Mouse (Mus musculus): ENCODE measurements around the gene Gcn1l1. TPM values are rescaled to one million over a fixed set of nuclear protein-coding genes. Genes with fewer than 3 reads are reported as not detected.

The Gcn1l1 gene
- total and polyA plus RNA-seq, 3 experiments = 18.2 to 81.9 (median 62.9) TPM

- Histone ChIP-seq H3K27me3 (replicated peaks) (no peaks in the 10 kb centered on the region), H3K4me2 (ENCODE audit: insufficient read depth, low read depth, poor library complexity, severe bottlenecking) (no peak overlapping the region), H3K27ac (ENCODE audit: insufficient read depth, low read depth) (no peak overlapping the region), H3K4me3 (replicated peaks in 1 of 3; ENCODE audit: low read depth in 2 of 3, low read length in 2 of 3, poor library complexity in 1 of 3) (no peak overlapping the region), H3K9me3 (replicated peaks; ENCODE audit: low read length) (no peaks in the 10 kb centered on the region), H3K79me2 (replicated peaks; ENCODE audit: control insufficient read depth, extremely low read depth, insufficient read depth, poor library complexity, severe bottlenecking) (0 out of 2 replicates have a peak, but pooled peaks cover 2% of the 10 kb centered on the region), H3K9ac (ENCODE audit: insufficient read depth, low read depth) (no peak overlapping the region), H3K36me3 (replicated peaks in 1 of 2; ENCODE audit: control insufficient read depth in 1 of 2, insufficient read depth in 1 of 2, low read length in 1 of 2) (peaks cover 0 to 42% of the 10 kb centered on the region in 2 experiments), H3K4me1 (ENCODE audit: control insufficient read depth in 1 of 2, insufficient read depth in 2 of 2) (peaks cover 24 to 60% of the 10 kb centered on the region in 2 experiments)
- dilution Hi-C loops (cut with MboI; ENCODE audit: extremely low pct_ligation_motif_present, extremely low pct_unique_long_range_greater_than_20kb, low sequenced_read_pairs) (no loop called here), in situ Hi-C loops (cut with MboI; ENCODE audit: low pct_ligation_motif_present, low pct_unique_long_range_greater_than_20kb, low sequenced_read_pairs) (no loop called here)
- TF ChIP-seq JUN (IDR thresholded peaks at IDR 0.05; ENCODE audit: insufficient read depth, low read depth, low read length) = no peak
- TF ChIP-seq PAX5 (IDR thresholded peaks at IDR 0.05; ENCODE audit: low read length) = no peak
- no peak for TF ChIP-seq IRF4 (IDR thresholded peaks at IDR 0.05; ENCODE audit: low read depth, low read length)
- no peak for TF ChIP-seq E2F4 (IDR thresholded peaks at IDR 0.05; ENCODE audit: insufficient replicate concordance, low read depth, low read length)
- no peak for TF ChIP-seq USF1 (IDR thresholded peaks at IDR 0.05; ENCODE audit: low read depth, low read length)
- TF ChIP-seq NRF1 (IDR thresholded peaks at IDR 0.05; ENCODE audit: low read depth, low read length) = no peak
- no peak for TF ChIP-seq CHD2 (IDR thresholded peaks at IDR 0.05; ENCODE audit: low read length)
- no peak for TF ChIP-seq MAFK (IDR thresholded peaks at IDR 0.05; ENCODE audit: insufficient replicate concordance, low read length)
- TF ChIP-seq ZC3H11A (IDR thresholded peaks at IDR 0.05; ENCODE audit: low read depth, low read length) = no peak
- TF ChIP-seq UBTF (IDR thresholded peaks at IDR 0.05; ENCODE audit: low read depth, low read length) = no peak
- TF ChIP-seq ZMIZ1 (IDR thresholded peaks at IDR 0.05; ENCODE audit: low read depth, low read length) = no peak
- no peak for TF ChIP-seq USF2 (conservative IDR thresholded peaks at IDR 0.05; ENCODE audit: low read depth, low read length)
- TF ChIP-seq MXI1 (IDR thresholded peaks at IDR 0.05; ENCODE audit: low read depth, low read length) = no peak
- no peak for TF ChIP-seq HCFC1 (IDR thresholded peaks at IDR 0.05; ENCODE audit: low read depth, low read length)
- no peak for DNase-seq (ENCODE audit: extremely low read depth)
Observed at GRCm38 (mm10) chr5:115526456-115527202, 38.4 kb upstream of the Gcn1l1 start.

DNA sequence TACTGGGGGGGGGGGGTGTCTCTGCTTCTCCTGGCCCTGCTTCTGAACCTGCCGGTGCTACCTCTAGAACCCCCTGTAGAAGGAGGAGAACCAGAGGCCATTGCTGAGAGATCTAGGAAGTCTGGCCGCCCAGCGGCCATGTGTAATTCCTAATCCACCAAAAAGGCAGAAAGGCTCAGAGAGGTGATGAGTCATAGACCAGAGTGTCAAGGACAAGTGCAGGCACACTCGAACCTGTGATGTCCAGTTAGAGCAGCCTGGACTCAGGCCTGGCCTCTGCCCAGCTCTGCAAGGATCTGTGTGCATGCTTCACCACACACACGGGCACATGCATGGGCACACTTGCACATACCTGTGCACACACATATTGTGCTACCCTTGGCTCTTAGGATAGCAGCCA is 36.9 kb upstream of the Gcn1l1 start:
- Histone ChIP-seq H3K9ac (ENCODE audit: insufficient read depth, low read depth) (no peak overlapping the region), H3K4me1 (ENCODE audit: control insufficient read depth in 1 of 2, insufficient read depth in 2 of 2) (peaks cover 26 to 58% of the 10 kb centered on the region in 2 experiments), H3K4me3 (replicated peaks in 1 of 3; ENCODE audit: low read depth in 2 of 3, low read length in 2 of 3, poor library complexity in 1 of 3) (no peak overlapping the region), H3K4me2 (ENCODE audit: insufficient read depth, low read depth, poor library complexity, severe bottlenecking) (no peak overlapping the region), H3K27ac (ENCODE audit: insufficient read depth, low read depth) (no peak overlapping the region), H3K27me3 (replicated peaks) (no peaks in the 10 kb centered on the region), H3K36me3 (replicated peaks in 1 of 2; ENCODE audit: control insufficient read depth in 1 of 2, insufficient read depth in 1 of 2, low read length in 1 of 2) (peaks cover 0 to 46% of the 10 kb centered on the region in 2 experiments), H3K79me2 (replicated peaks; ENCODE audit: control insufficient read depth, extremely low read depth, insufficient read depth, poor library complexity, severe bottlenecking) (no peaks in the 10 kb centered on the region), H3K9me3 (replicated peaks; ENCODE audit: low read length) (no peaks in the 10 kb centered on the region)
- TF ChIP-seq MAFK (IDR thresholded peaks at IDR 0.05; ENCODE audit: insufficient replicate concordance, low read length) (no peak), PAX5 (IDR thresholded peaks at IDR 0.05; ENCODE audit: low read length) (no peak), UBTF (IDR thresholded peaks at IDR 0.05; ENCODE audit: low read depth, low read length) (no peak), ZC3H11A (IDR thresholded peaks at IDR 0.05; ENCODE audit: low read depth, low read length) (no peak), NELFE (IDR thresholded peaks at IDR 0.05; ENCODE audit: low read depth, low read length) (no peak), RCOR1 (conservative IDR thresholded peaks at IDR 0.05; ENCODE audit: low read depth, low read length) (no peak), ETS1 (conservative IDR thresholded peaks at IDR 0.05; ENCODE audit: low read depth, low read length) (no peak), JUND (conservative IDR thresholded peaks at IDR 0.05; ENCODE audit: low read depth, low read length) (no peak), HCFC1 (IDR thresholded peaks at IDR 0.05; ENCODE audit: low read depth, low read length) (no peak), RAD21 (IDR thresholded peaks at IDR 0.05; ENCODE audit: low read depth, low read length) (no peak), USF1 (IDR thresholded peaks at IDR 0.05; ENCODE audit: low read depth, low read length) (no peak), SIN3A (IDR thresholded peaks at IDR 0.05; ENCODE audit: low read length) (no peak), USF2 (conservative IDR thresholded peaks at IDR 0.05; ENCODE audit: low read depth, low read length) (no peak), POLR2A (IDR thresholded peaks at IDR 0.05; ENCODE audit: low read depth, low read length) (no peak), GABPA (IDR thresholded peaks at IDR 0.05; ENCODE audit: insufficient replicate concordance, low read depth, low read length) (no peak), MAZ (IDR thresholded peaks at IDR 0.05; ENCODE audit: low read depth, low read length) (no peak), SMC3 (IDR thresholded peaks at IDR 0.05; ENCODE audit: low read depth, low read length) (no peak), TBP (conservative IDR thresholded peaks at IDR 0.05; ENCODE audit: low read depth, low read length) (no peak), KAT2A (IDR thresholded peaks at IDR 0.05; ENCODE audit: insufficient replicate concordance, low read length) (no peak)
- dilution Hi-C loops (cut with MboI; ENCODE audit: extremely low pct_ligation_motif_present, extremely low pct_unique_long_range_greater_than_20kb, low sequenced_read_pairs) (no loop called here), in situ Hi-C loops (cut with MboI; ENCODE audit: low pct_ligation_motif_present, low pct_unique_long_range_greater_than_20kb, low sequenced_read_pairs) (no loop called here)
- no peak for DNase-seq (ENCODE audit: extremely low read depth)
